Mouse (Mus musculus): ENCODE measurements around the gene 4930564D02Rik.
A peak's percentile ranks its signal among the peaks of the same experiment; 100 is the strongest.

The 4930564D02Rik gene

GRCm38 (mm10) chr3:105066544-105066943, at the start of gene 4930564D02Rik:
Gene 4930564D02Rik, plus strand, starts transcription at chr3:105066844.
- no peak for DNase-seq

- no peak for DNase-seq
Measured at GRCm38 (mm10) chr3:105017314-105017713, 49.3 kb upstream of the 4930564D02Rik start.

- DNase-seq = no peak
Measured at GRCm38 (mm10) chr3:105018085-105018782, 48.4 kb upstream of the 4930564D02Rik start.

- no peak for DNase-seq
Measured at GRCm38 (mm10) chr3:105018783-105019105, 47.9 kb upstream of the 4930564D02Rik start.

GRCm38 (mm10) chr3:105019826-105020692, 46.6 kb upstream of the 4930564D02Rik start:
- no peak for DNase-seq

- no peak for DNase-seq
Measured at GRCm38 (mm10) chr3:105023371-105024005, 43.2 kb upstream of the 4930564D02Rik start.

- DNase-seq = no peak
Measured at GRCm38 (mm10) chr3:105036281-105036847, 30.3 kb upstream of the 4930564D02Rik start.

- DNase-seq = no peak
Measured at GRCm38 (mm10) chr3:105037240-105037770, 29.3 kb upstream of the 4930564D02Rik start.

GRCm38 (mm10) chr3:105040002-105040401, 26.6 kb upstream of the 4930564D02Rik start:
- no peak for DNase-seq

GRCm38 (mm10) chr3:105040983-105041625, 25.5 kb upstream of the 4930564D02Rik start:
- DNase-seq = no peak

- DNase-seq = no peak
Measured at GRCm38 (mm10) chr3:105043746-105044145, 22.9 kb upstream of the 4930564D02Rik start.

- no peak for DNase-seq
Measured at GRCm38 (mm10) chr3:105046870-105047269, 19.8 kb upstream of the 4930564D02Rik start.

- DNase-seq = peak; percentile 78
Measured at GRCm38 (mm10) chr3:105047616-105048015, 19.0 kb upstream of the 4930564D02Rik start.

GRCm38 (mm10) chr3:105049848-105050247, 16.8 kb upstream of the 4930564D02Rik start:
- DNase-seq = peak; percentile 19

- DNase-seq = no peak
Measured at GRCm38 (mm10) chr3:105051103-105051502, 15.5 kb upstream of the 4930564D02Rik start.

- no peak for DNase-seq
Measured at GRCm38 (mm10) chr3:105052171-105052936, 14.3 kb upstream of the 4930564D02Rik start.

GRCm38 (mm10) chr3:105052937-105053697, 13.5 kb upstream of the 4930564D02Rik start, which contains the start of gene Cttnbp2nl:
Gene Cttnbp2nl, minus strand, starts transcription at chr3:105053146.
- peak; percentile 98 for DNase-seq

- DNase-seq = no peak
Measured at GRCm38 (mm10) chr3:105053698-105054001, 13.0 kb upstream of the 4930564D02Rik start.

GRCm38 (mm10) chr3:105054952-105055351, 11.7 kb upstream of the 4930564D02Rik start:
- DNase-seq = peak; percentile 85

- peak; percentile 11 for DNase-seq
Measured at GRCm38 (mm10) chr3:105055666-105056065, 11.0 kb upstream of the 4930564D02Rik start.
